ENCODE assay signal across 8 mouse cellular contexts in the genomic region with DNA sequence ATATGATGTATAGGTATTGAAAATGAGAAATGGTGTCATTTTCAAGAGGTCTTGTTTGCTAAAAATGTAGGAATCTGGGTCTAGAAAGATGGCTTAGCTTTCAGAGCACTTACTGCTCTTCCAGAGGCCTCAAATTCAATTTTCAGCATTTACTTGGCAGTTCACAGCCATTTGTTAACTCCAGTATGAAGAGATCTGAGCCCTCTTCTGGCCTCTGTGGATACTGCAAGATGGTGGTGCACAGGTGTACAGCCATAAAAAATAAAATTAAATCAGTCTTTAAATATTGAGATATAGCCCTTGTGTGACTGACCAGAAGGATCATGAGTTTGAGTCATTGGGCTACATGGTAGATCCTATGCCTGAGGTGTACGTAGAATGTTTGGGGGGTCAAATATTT.
DNase-seq lines count a peak whose midpoint lies in the region; ATAC-seq and TF ChIP-seq lines count a peak whose summit lies in the region.

No protein-coding gene starts in this region.

- peak; percentile 7 for DNase-seq in kidney, adult 18-20 months
- peak; percentile 55 to 60 for DNase-seq in B cell, adult 2 months
- peak; percentile 69 for DNase-seq in brain, embryonic 14.5 days (ENCODE audit: low read depth)
- DNase-seq in gastrocnemius, postnatal 4 days (ENCODE audit: low spot score in 2 of 2) = no peak
- DNase-seq in yolk sac, embryonic 10.5 days (ENCODE audit: low spot score) = no peak

- H3K27me3 ChIP-seq in kidney, embryonic 16.5 days (ENCODE audit: insufficient read depth, low read length) = no peaks in the 10 kb centered on the region
- no peaks in the 10 kb centered on the region for H3K27me3 ChIP-seq in forebrain, embryonic 12.5 days
- H3K27me3 ChIP-seq in midbrain, embryonic 13.5 days = no peaks in the 10 kb centered on the region

- peak; percentile 54; the same call in 1 of the 2 replicates for TF ChIP-seq CTCF in brain, embryonic 14.5 days (IDR thresholded peaks at IDR 0.05; ENCODE audit: borderline replicate concordance, extremely low read depth, insufficient read depth, insufficient read length)

- no peaks in the 10 kb centered on the region for H3K36me3 ChIP-seq in kidney, embryonic 16.5 days (ENCODE audit: insufficient read depth, low read length)
- no peaks in the 10 kb centered on the region for H3K36me3 ChIP-seq in forebrain, embryonic 12.5 days (replicated peaks)
- H3K36me3 ChIP-seq in midbrain, embryonic 13.5 days = no peaks in the 10 kb centered on the region

- WGBS in kidney, embryonic 16.5 days = 91% methylated on average over 1 of the region's 1 CpGs
- 93% methylated on average over 1 of the region's 1 CpGs for WGBS in forebrain, embryonic 12.5 days
- 93% methylated on average over 1 of the region's 1 CpGs for WGBS in midbrain, embryonic 13.5 days

- no peak for ATAC-seq in kidney, embryonic 16.5 days (ENCODE audit: low FRiP score, low TSS enrichment)
- peak; percentile 51; the same call in 1 of the 2 replicates for ATAC-seq in forebrain, embryonic 12.5 days (ENCODE audit: low FRiP score)
- ATAC-seq in midbrain, embryonic 13.5 days = 0 out of 2 replicates have a peak, but pooled peaks have one; percentile 55

- no peak overlapping the region for H3K4me3 ChIP-seq in kidney, embryonic 16.5 days (ENCODE audit: low read length)
- no peak overlapping the region for H3K4me3 ChIP-seq in forebrain, embryonic 12.5 days (replicated peaks)
- H3K4me3 ChIP-seq in midbrain, embryonic 13.5 days (replicated peaks) = no peak overlapping the region

- no peaks in the 10 kb centered on the region for H3K4me1 ChIP-seq in kidney, embryonic 16.5 days (ENCODE audit: insufficient read depth, low read length)
- no peaks in the 10 kb centered on the region for H3K4me1 ChIP-seq in forebrain, embryonic 12.5 days
- H3K4me1 ChIP-seq in midbrain, embryonic 13.5 days (replicated peaks) = no peaks in the 10 kb centered on the region

- no peak overlapping the region for H3K4me2 ChIP-seq in kidney, embryonic 16.5 days (replicated peaks; ENCODE audit: low read depth, low read length)
- H3K4me2 ChIP-seq in forebrain, embryonic 12.5 days = no peak overlapping the region
- H3K4me2 ChIP-seq in midbrain, embryonic 13.5 days (replicated peaks) = no peak overlapping the region

- H3K9me3 ChIP-seq in kidney, embryonic 16.5 days (ENCODE audit: low read length) = no peaks in the 10 kb centered on the region
- H3K9me3 ChIP-seq in forebrain, embryonic 12.5 days = no peaks in the 10 kb centered on the region
- no peaks in the 10 kb centered on the region for H3K9me3 ChIP-seq in midbrain, embryonic 13.5 days

- TF ChIP-seq POLR2A in brain, embryonic 14.5 days (IDR thresholded peaks at IDR 0.05; ENCODE audit: borderline replicate concordance, extremely low read depth, insufficient read depth, insufficient read length, poor library complexity, severe bottlenecking) = no peak

- no peak overlapping the region for H3K9ac ChIP-seq in kidney, embryonic 16.5 days (replicated peaks; ENCODE audit: low read length)
- no peak overlapping the region for H3K9ac ChIP-seq in forebrain, embryonic 12.5 days
- no peak overlapping the region for H3K9ac ChIP-seq in midbrain, embryonic 13.5 days (replicated peaks)

- H3K27ac ChIP-seq in kidney, embryonic 16.5 days (ENCODE audit: low read length) = no peak overlapping the region
- H3K27ac ChIP-seq in forebrain, embryonic 12.5 days = no peak overlapping the region
- H3K27ac ChIP-seq in midbrain, embryonic 13.5 days = no peak overlapping the region

Comparison
In these comparisons a context has a peak if more than half of its experiments do, and no peak if none do; other contexts are left out.
1. DNase-seq: peak in kidney, adult 18-20 months (single experiment), B cell, adult 2 months (2 of 2) and brain, embryonic 14.5 days (single experiment); none in gastrocnemius, postnatal 4 days (0 of 2) and yolk sac, embryonic 10.5 days (single experiment).